Mouse (Mus musculus): ENCODE data around the gene Usp22.

The Usp22 gene
- long read RNA-seq, experiment 1, full-length matches to known transcripts: 9 of 16 reads
- long read RNA-seq, experiment 1, partial matches to known transcripts: 1 of 16 reads
- long read RNA-seq, experiment 1, other reads (novel, unspliced or antisense): 6 of 16 reads
- long read RNA-seq, experiment 2, full-length matches to known transcripts: 6 of 7 reads
- long read RNA-seq, experiment 2, partial matches to known transcripts: 0 of 7 reads
- long read RNA-seq, experiment 2, other reads (novel, unspliced or antisense): 1 of 7 reads

GRCm38 (mm10) chr11:61174821-61175658 lies at the start of gene Usp22:
Gene Usp22, minus strand, starts transcription at chr11:61175055.
- intact Hi-C loops (cut with DNase I): loop anchor here (10.0 kb wide), 1 partner anchor 330 kb away; the partner anchor contains the start of gene B9d1

- intact Hi-C loops (cut with DNase I): no loop called here
These were observed 49.4 kb upstream of the Usp22 start for GRCm38 (mm10) chr11:61224234-61224744.

- intact Hi-C loops (cut with DNase I): no loop called here
These were observed 48.3 kb upstream of the Usp22 start for GRCm38 (mm10) chr11:61222971-61223745.

GRCm38 (mm10) chr11:61222007-61222406 lies 47.2 kb upstream of the Usp22 start:
- intact Hi-C loops (cut with DNase I): no loop called here

GRCm38 (mm10) chr11:61220156-61220881 lies 45.5 kb upstream of the Usp22 start:
- intact Hi-C loops (cut with DNase I): no loop called here

GRCm38 (mm10) chr11:61215936-61216335 lies 41.1 kb upstream of the Usp22 start:
- intact Hi-C loops (cut with DNase I): no loop called here

- intact Hi-C loops (cut with DNase I): no loop called here
These were observed 37.2 kb upstream of the Usp22 start for GRCm38 (mm10) chr11:61212102-61212501.

- intact Hi-C loops (cut with DNase I): no loop called here
These were observed 33.5 kb upstream of the Usp22 start for GRCm38 (mm10) chr11:61208316-61208715.

GRCm38 (mm10) chr11:61207487-61208246 lies 32.8 kb upstream of the Usp22 start, which contains the start of gene Aldh3a1:
Gene Aldh3a1, plus strand, starts transcription at chr11:61207537.
- intact Hi-C loops (cut with DNase I): no loop called here

- intact Hi-C loops (cut with DNase I): no loop called here
These were observed 31.3 kb upstream of the Usp22 start for GRCm38 (mm10) chr11:61206136-61206535.

GRCm38 (mm10) chr11:61205167-61205950 lies 30.5 kb upstream of the Usp22 start:
- intact Hi-C loops (cut with DNase I): no loop called here

- intact Hi-C loops (cut with DNase I): no loop called here
These were observed 28.0 kb upstream of the Usp22 start for GRCm38 (mm10) chr11:61202810-61203209.

- intact Hi-C loops (cut with DNase I): no loop called here
These were observed 27.3 kb upstream of the Usp22 start for GRCm38 (mm10) chr11:61202186-61202585.

- intact Hi-C loops (cut with DNase I): loop anchor here (10.0 kb wide), 1 partner anchor 65 kb away; the partner anchor contains the start of gene Aldh3a2
These were observed 24.9 kb upstream of the Usp22 start for GRCm38 (mm10) chr11:61199620-61200362.

GRCm38 (mm10) chr11:61197935-61198334 lies 23.1 kb upstream of the Usp22 start:
- intact Hi-C loops (cut with DNase I): loop anchor here (10.0 kb wide), 1 partner anchor 67 kb away; the partner anchor contains the start of gene Aldh3a2

GRCm38 (mm10) chr11:61196616-61197353 lies 21.9 kb upstream of the Usp22 start:
- intact Hi-C loops (cut with DNase I): loop anchor here (10.0 kb wide), 1 partner anchor 68 kb away; the partner anchor contains the start of gene Aldh3a2

- intact Hi-C loops (cut with DNase I): loop anchor here (5.0 to 10.0 kb wide), 2 partner anchors 71 to 219 kb away; partner anchors contain the start of gene Aldh3a2
These were observed 18.5 kb upstream of the Usp22 start for GRCm38 (mm10) chr11:61193392-61193791.

Measured in adrenal gland (tissue).